Mouse (Mus musculus): ENCODE measurements at regions not wholly inside any gene's neighbourhood (a gene's known extent, or its start where the extent isn't known, plus 50 kb on each side); places are given as distances from the start of the nearest gene placed in this dataset.

DNA sequence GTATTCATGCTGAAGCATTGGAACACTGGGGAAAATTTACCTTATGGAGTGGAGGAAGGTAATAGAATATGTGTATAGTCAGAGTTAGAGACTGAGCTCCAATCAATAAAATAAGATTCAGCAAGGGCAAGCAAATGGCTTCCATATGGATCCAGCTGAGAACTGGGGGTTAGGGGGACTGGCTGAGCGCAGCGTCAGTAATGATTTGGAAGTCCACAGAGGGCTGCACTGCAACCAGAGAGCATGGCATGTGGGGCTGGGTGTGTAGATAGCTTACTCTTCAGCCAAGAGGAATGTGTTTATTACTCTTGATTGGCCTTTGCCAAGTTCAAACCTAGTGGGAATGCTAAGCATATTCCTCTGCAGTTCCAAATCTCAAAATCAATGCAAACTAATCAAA is 55.8 kb upstream of the Ccn6 start:
- DNase-seq (ENCODE audit: low spot score in 2 of 2) = no peak

DNA sequence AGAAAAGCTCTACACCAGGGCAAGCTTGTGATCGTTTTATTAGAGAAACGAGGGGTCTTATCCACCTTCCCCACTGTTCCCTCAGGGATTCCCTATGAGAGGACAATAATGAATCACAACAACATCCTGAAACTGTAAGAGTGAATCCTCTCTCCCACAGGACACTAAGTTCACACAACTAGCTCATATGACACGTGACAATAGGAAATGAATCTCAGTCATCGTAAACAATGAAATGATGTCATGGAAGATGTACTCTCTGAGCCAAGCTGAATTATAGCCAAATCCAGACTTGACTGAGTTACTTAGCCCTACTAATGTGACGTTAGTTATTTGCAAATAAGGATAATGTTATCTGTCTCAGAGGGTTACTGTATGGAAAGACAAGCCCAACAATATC is 54.6 kb upstream of the Ccn6 start:
- no peak for DNase-seq (ENCODE audit: low spot score in 2 of 2)

DNA sequence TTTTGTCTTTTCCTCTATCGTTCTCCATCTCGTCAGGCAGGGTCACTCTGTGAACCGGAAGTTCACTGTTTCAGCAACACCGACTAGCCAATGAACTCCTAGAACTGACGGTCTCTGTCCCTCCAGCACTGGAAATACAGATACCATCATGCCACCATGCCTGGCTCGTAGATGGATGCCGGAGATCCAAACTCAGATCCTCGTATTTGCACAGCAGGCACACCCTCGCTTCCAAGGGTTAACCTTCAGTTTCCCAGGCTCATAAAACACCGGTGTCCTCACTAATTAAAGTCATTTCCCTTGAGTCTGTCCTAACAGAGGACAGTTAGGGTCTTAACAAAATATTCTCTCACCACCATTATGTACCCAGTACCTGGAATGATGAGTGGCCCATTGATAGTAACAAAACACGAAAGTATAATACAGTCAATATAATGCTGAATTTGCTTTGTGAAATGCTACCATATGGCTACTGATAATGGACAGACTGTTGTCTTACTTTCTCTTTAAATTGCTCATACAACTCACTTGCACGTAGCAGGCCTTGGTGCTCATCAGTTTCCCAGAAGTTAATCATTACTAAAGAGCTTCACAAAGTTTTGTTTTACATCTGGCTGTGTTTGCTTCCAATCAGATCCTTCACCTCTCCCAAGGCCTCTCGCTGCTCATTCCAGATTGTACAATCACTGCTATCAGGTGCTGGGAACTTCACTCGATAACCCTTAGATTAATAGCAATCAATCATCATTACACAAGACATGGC is 52.7 kb upstream of the Ccn6 start:
- no peak for DNase-seq (ENCODE audit: low spot score in 2 of 2)

DNA sequence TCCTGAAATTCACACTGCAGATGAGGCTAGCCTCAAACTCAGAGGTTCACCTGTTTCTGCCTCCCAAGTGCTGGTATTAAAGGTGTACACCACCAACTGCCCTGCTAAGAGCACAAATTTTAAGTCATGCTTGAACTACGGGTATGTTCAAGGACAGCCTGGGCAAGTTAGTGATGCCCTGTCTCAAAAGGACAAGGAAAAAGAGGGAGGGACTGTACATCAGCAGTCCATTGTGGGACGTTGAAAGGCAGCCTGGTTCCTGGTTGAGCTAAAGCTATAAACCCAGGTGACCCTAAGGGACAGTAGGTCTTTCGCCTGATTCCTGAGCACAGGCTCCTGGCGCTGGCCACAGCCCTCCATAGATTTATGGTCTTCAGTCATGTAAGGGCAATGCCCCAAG is 51.0 kb upstream of the Ccn6 start:
- no peak for DNase-seq (ENCODE audit: low spot score in 2 of 2)

All from frontal cortex, postnatal 10 days (tissue).